Mouse (Mus musculus) thymus, adult 2 months (tissue): ENCODE data around the gene C77080.

Source experiments
- CTCF ChIP-seq: fragments of 200-500 bp; IDR thresholded peaks from 2 replicates; pipeline ENCODE4 v1.5.1; 2012; ENCODE audit warnings: mild to moderate bottlenecking, control low read depth, low read length, moderate library complexity, borderline replicate concordance; ENCODE audit not compliant: control insufficient read depth, poor library complexity, insufficient read depth; ENCODE audit errors: extremely low read depth
- POLR2A ChIP-seq: fragments of 200-500 bp; IDR thresholded peaks from 2 replicates; pipeline ENCODE4 v1.6.1; 2012; ENCODE audit warnings: mild to moderate bottlenecking, low read length, control low read depth, moderate library complexity; ENCODE audit not compliant: control insufficient read depth, poor library complexity, insufficient read depth; ENCODE audit errors: extremely low read depth

DNA sequence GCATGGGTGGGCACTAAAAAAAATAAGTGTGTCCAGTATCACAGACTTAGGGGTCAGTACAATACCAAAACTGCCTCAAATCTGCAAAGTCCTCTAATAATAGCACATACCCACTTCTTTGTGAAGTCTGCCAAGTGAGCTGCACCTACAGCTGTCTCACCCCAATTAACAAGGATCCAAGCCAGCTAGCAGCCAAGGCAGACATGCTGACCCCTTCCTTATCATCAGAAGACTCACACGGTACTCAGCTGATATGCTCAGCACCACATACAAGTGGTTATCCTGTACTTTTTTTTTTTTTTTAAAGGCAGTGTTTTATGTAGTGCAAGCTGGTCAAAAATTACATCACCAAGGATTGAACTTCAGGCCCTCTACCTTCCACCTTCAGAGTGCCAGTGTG, 43.1 kb upstream of the C77080 start:
- TF ChIP-seq POLR2A (no peak), CTCF (no peak)
